In the genomic region with DNA sequence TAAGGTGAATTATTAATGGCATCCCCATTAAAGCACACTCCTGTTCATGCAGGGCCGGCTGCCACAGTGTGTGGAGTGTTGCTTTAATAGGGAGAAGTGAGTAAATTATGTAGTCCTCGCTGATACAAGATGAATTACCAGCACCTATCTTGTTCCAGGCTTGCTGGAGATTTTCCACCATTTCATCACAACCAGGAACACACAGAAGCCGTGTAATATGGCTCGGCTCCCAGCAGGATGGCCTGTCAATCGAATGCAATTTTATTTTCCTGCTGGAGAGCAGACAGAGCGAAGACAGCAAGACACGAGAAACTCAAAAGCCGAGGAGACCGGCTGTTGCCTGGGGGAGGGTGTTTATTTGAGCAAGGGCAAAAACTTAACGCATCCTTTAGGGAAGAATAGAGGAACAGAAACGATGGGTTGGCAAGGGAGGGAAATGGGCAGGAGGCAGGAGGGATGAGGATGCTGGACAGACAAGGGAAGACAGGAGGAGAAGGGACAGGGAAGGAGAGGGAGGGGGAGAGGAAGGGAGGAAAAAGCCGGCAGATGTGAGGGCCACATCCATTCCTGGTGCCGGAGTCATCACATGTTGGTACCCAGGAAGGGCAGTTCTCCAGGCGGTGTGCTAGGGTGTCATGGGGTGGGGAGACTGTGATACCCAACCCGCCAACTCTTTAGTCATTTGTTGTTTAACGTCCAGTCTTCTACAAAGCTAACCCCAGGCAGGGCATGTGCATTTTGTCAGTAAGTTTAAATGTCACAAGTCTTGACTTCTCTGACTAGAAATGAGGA, we compare ENCODE assay signal across 9 mouse cellular contexts. TPM values are rescaled to one million over a fixed set of nuclear protein-coding genes. Genes with fewer than 3 reads are reported as not detected.
A peak's percentile ranks its signal among the peaks of the same experiment; 100 is the strongest.
DNase-seq lines count a peak whose midpoint lies in the region; ATAC-seq lines count a peak whose summit lies in the region.
"Had no signal": no experiment of that assay in that cellular context is flagged by ENCODE, and none has a peak within 500 bp of the region (broad histone marks: within the 10 kb centered on the region; RNA-seq: fewer than 3 reads in every experiment).

No protein-coding gene starts in this region.

- no peak overlapping the region for H3K4me3 ChIP-seq in heart, embryonic 16.5 days (ENCODE audit: low read length)
- no peak overlapping the region for H3K4me3 ChIP-seq in heart, embryonic 10.5 days
- no peak overlapping the region for H3K4me3 ChIP-seq in hindbrain, embryonic 11.5 days (ENCODE audit: low read depth, low read length)
- H3K4me3 ChIP-seq: limb, embryonic 13.5 days had no signal

- H3K27me3 ChIP-seq in heart, embryonic 16.5 days (ENCODE audit: control insufficient read depth, insufficient read depth, low read length), result no peaks in the 10 kb centered on the region
- H3K27me3 ChIP-seq in heart, embryonic 10.5 days (ENCODE audit: insufficient read depth, poor library complexity, severe bottlenecking), result no peaks in the 10 kb centered on the region
- H3K27me3 ChIP-seq in hindbrain, embryonic 11.5 days (ENCODE audit: control insufficient read depth, insufficient read depth, low read length), result no peaks in the 10 kb centered on the region
- H3K27me3 ChIP-seq: limb, embryonic 13.5 days had no signal

- H3K9me3 ChIP-seq in heart, embryonic 16.5 days (replicated peaks; ENCODE audit: control insufficient read depth, low read length), result no peaks in the 10 kb centered on the region
- no peaks in the 10 kb centered on the region for H3K9me3 ChIP-seq in heart, embryonic 10.5 days
- no peaks in the 10 kb centered on the region for H3K9me3 ChIP-seq in hindbrain, embryonic 11.5 days (ENCODE audit: control insufficient read depth, low read length)

- ATAC-seq in heart, embryonic 16.5 days (replicated peaks; ENCODE audit: extremely low read depth, insufficient read depth, low FRiP score), result no peak
- peak; percentile 45; the same call in 1 of the 2 replicates for ATAC-seq in hindbrain, embryonic 11.5 days (ENCODE audit: low FRiP score)

- no peak overlapping the region for H3K9ac ChIP-seq in heart, embryonic 16.5 days (ENCODE audit: low read length)
- H3K9ac ChIP-seq in hindbrain, embryonic 11.5 days (ENCODE audit: low read depth, low read length), result no peak overlapping the region
- H3K9ac ChIP-seq: limb, embryonic 13.5 days had no signal

- no peak for DNase-seq in heart, embryonic 10.5 days (ENCODE audit: low spot score)
- no peak for DNase-seq in hindbrain, embryonic 11.5 days (ENCODE audit: low spot score)
- peak; percentile 39 to 41 for DNase-seq in left cerebral cortex, postnatal 14 days (ENCODE audit: low spot score in 2 of 2)
- DNase-seq in right cerebral cortex, adult 2 months (ENCODE audit: low spot score in 2 of 2), result peak; percentile 21 to 43
- no peak for DNase-seq in thymus, postnatal 4 days
- DNase-seq in lung, postnatal 10 days, result no peak
- no peak for DNase-seq in urinary bladder, adult 18-20 months (ENCODE audit: low spot score in 2 of 2)

- 66% methylated on average over 16 of the region's 16 CpGs for WGBS in heart, embryonic 16.5 days
- WGBS in heart, embryonic 10.5 days, result 80% methylated on average over 16 of the region's 16 CpGs
- 72% methylated on average over 16 of the region's 16 CpGs for WGBS in hindbrain, embryonic 11.5 days

- 0 out of 2 replicates have a peak overlapping the region, but pooled peaks have one; percentile 10 for H3K4me2 ChIP-seq in heart, embryonic 16.5 days (ENCODE audit: low read depth, low read length)
- no peak overlapping the region for H3K4me2 ChIP-seq in hindbrain, embryonic 11.5 days (replicated peaks; ENCODE audit: low read depth, low read length)
- H3K4me2 ChIP-seq: limb, embryonic 13.5 days had no signal

- no peaks in the 10 kb centered on the region for H3K4me1 ChIP-seq in heart, embryonic 16.5 days (ENCODE audit: control insufficient read depth, insufficient read depth, low read length)
- H3K4me1 ChIP-seq in heart, embryonic 10.5 days, result 0 out of 2 replicates have a peak, but pooled peaks cover 3% of the 10 kb centered on the region
- no peaks in the 10 kb centered on the region for H3K4me1 ChIP-seq in hindbrain, embryonic 11.5 days (replicated peaks; ENCODE audit: control insufficient read depth, insufficient read depth, low read length)

- H3K27ac ChIP-seq in heart, embryonic 16.5 days (ENCODE audit: low read length), result no peak overlapping the region
- no peak overlapping the region for H3K27ac ChIP-seq in heart, embryonic 10.5 days
- peak overlapping the region; percentile 17; the same call in 1 of the 2 replicates for H3K27ac ChIP-seq in hindbrain, embryonic 11.5 days (ENCODE audit: low read depth, low read length)
- H3K27ac ChIP-seq: limb, embryonic 13.5 days had no signal

- intact Hi-C loops in left cerebral cortex, postnatal 14 days (cut with DNase I), result no loop called here

- H3K36me3 ChIP-seq in heart, embryonic 16.5 days (ENCODE audit: control insufficient read depth, insufficient read depth), result peaks cover 13% of the 10 kb centered on the region
- H3K36me3 ChIP-seq in heart, embryonic 10.5 days, result peaks cover 3% of the 10 kb centered on the region; the same call in 1 of the 2 replicates
- no peaks in the 10 kb centered on the region for H3K36me3 ChIP-seq in hindbrain, embryonic 11.5 days (ENCODE audit: control insufficient read depth, insufficient read depth, low read length)

RNA-seq across cellular contexts. Expression of a gene that starts 39.9 kb away (rescaled TPM):
- polyA plus RNA-seq in heart, embryonic 16.5 days (2015; fragmentation: Nextera tagmentation; extraction: Ambion mirVana), result 36.3 and 37.8 TPM in 2 replicates
- polyA plus RNA-seq in heart, embryonic 10.5 days (2016; fragmentation: Nextera tagmentation; extraction: Ambion mirVana), result 9.2 and 10.9 TPM in 2 replicates
- polyA plus RNA-seq in hindbrain, embryonic 11.5 days (2014; fragmentation: Nextera tagmentation; extraction: Ambion mirVana), result 5.3 and 5.6 TPM in 2 replicates
- total RNA-seq in left cerebral cortex, postnatal 14 days (2021), result 10 to 100 TPM in 1 of 2 experiments, 1 to 10 TPM in 1; 7.3 to 11.2 TPM

Comparison
In these comparisons a context has a peak if more than half of its experiments do, and no peak if none do; other contexts are left out.
1. DNase-seq: peak in left cerebral cortex, postnatal 14 days (2 of 2) and right cerebral cortex, adult 2 months (2 of 2); none in heart, embryonic 10.5 days (single experiment), hindbrain, embryonic 11.5 days (single experiment), thymus, postnatal 4 days (single experiment), lung, postnatal 10 days (single experiment) and urinary bladder, adult 18-20 months (0 of 2).